Mouse (Mus musculus) midbrain, embryonic 10.5 days (tissue): Measurements from ENCODE around the gene A730009L09Rik. TPM values are rescaled to one million over a fixed set of nuclear protein-coding genes. Genes with fewer than 3 reads are reported as not detected.

Source experiments
- DNase-seq: peaks from one replicate; pipeline ENCODE4 v3.0.0-alpha.2; 2017; ENCODE audit warnings: low spot score
- H3K27ac ChIP-seq: fragments of 300-500 bp; sonication (generic); replicated peaks from 2 replicates; pipeline ENCODE4 v1.5.1; 2016; ENCODE audit warnings: mild to moderate bottlenecking
- H3K27me3 ChIP-seq: fragments of 300-500 bp; sonication (generic); 2 replicates; pipeline ENCODE4 v1.6.1; 2016; ENCODE audit warnings: low read depth, mild to moderate bottlenecking; ENCODE audit not compliant: poor library complexity, severe bottlenecking
- H3K36me3 ChIP-seq: fragments of 300-500 bp; sonication (generic); 2 replicates; pipeline ENCODE4 v1.6.1; 2016; ENCODE audit warnings: mild to moderate bottlenecking, moderate library complexity
- H3K4me1 ChIP-seq: fragments of 300-500 bp; sonication (generic); 2 replicates; pipeline ENCODE4 v1.6.1; 2016
- H3K4me3 ChIP-seq: fragments of 300-500 bp; sonication (generic); 2 replicates; pipeline ENCODE4 v1.5.1; 2016; ENCODE audit warnings: mild to moderate bottlenecking, moderate library complexity
- H3K9me3 ChIP-seq: fragments of 300-500 bp; sonication (generic); replicated peaks from 2 replicates; pipeline ENCODE4 v1.6.1; 2016; ENCODE audit warnings: mild to moderate bottlenecking
- whole genome bisulfite sequencing: fragments of 180-500 bp; shearing (Covaris S2); methylation state at CpG from one replicate; pipeline ENCODE4 v1.1.7; 2016; 5-methylcytosine and 5-hydroxymethylcytosine counted together
- polyA plus RNA-seq: library from polyadenylated mRNA; unstranded; fragments of >200 nt; fragmentation: Nextera tagmentation; extraction: Ambion mirVana; gene quantifications from 2 replicates; pipeline ENCODE4 v1.2.1, GENCODE M21; 2016

A730009L09Rik gene
- polyA plus RNA-seq, 1 experiment from 2014 or later, result not detected

- Histone ChIP-seq H3K27ac (no peak overlapping the region), H3K9me3 (no peaks in the 10 kb centered on the region), H3K27me3 (no peaks in the 10 kb centered on the region), H3K4me3 (no peak overlapping the region), H3K4me1 (no peaks in the 10 kb centered on the region), H3K36me3 (no peaks in the 10 kb centered on the region)
- DNase-seq, result no peak
- WGBS, result 92% methylated on average over 11 of the region's 11 CpGs
Measured at GRCm38 (mm10) chr16:84521975-84522635, 7.2 kb downstream of the A730009L09Rik start.

GRCm38 (mm10) chr16:84523061-84523460 is 8.1 kb downstream of the A730009L09Rik start:
- Histone ChIP-seq H3K9me3 (no peaks in the 10 kb centered on the region), H3K36me3 (no peaks in the 10 kb centered on the region), H3K4me1 (no peaks in the 10 kb centered on the region), H3K4me3 (no peak overlapping the region), H3K27ac (no peak overlapping the region), H3K27me3 (no peaks in the 10 kb centered on the region)
- DNase-seq, result no peak
- WGBS, result 86% methylated on average over 5 of the region's 5 CpGs

- Histone ChIP-seq H3K4me1 (no peaks in the 10 kb centered on the region), H3K36me3 (no peaks in the 10 kb centered on the region), H3K9me3 (no peaks in the 10 kb centered on the region), H3K27me3 (no peaks in the 10 kb centered on the region), H3K4me3 (no peak overlapping the region), H3K27ac (no peak overlapping the region)
- 69% methylated on average over 11 of the region's 11 CpGs for WGBS
- peak; percentile 21 for DNase-seq
Measured at GRCm38 (mm10) chr16:84527375-84527774, 12.5 kb downstream of the A730009L09Rik start.

GRCm38 (mm10) chr16:84532803-84533202 is 17.9 kb downstream of the A730009L09Rik start:
- H3K4me1 ChIP-seq, result no peaks in the 10 kb centered on the region
- no peaks in the 10 kb centered on the region for H3K27me3 ChIP-seq
- H3K4me3 ChIP-seq, result no peak overlapping the region
- no peaks in the 10 kb centered on the region for H3K9me3 ChIP-seq
- no peak overlapping the region for H3K27ac ChIP-seq
- no peak for DNase-seq
- no peaks in the 10 kb centered on the region for H3K36me3 ChIP-seq
- WGBS, result 81% methylated on average over 3 of the region's 3 CpGs

- WGBS, result 82% methylated on average over 4 of the region's 4 CpGs
- no peak overlapping the region for H3K27ac ChIP-seq
- H3K4me1 ChIP-seq, result no peaks in the 10 kb centered on the region
- no peaks in the 10 kb centered on the region for H3K9me3 ChIP-seq
- no peak for DNase-seq
- H3K4me3 ChIP-seq, result no peak overlapping the region
- H3K36me3 ChIP-seq, result no peaks in the 10 kb centered on the region
- H3K27me3 ChIP-seq, result no peaks in the 10 kb centered on the region
Measured at GRCm38 (mm10) chr16:84546059-84546458, 31.1 kb downstream of the A730009L09Rik start.

- no peaks in the 10 kb centered on the region for H3K36me3 ChIP-seq
- H3K27ac ChIP-seq, result no peak overlapping the region
- no peak overlapping the region for H3K4me3 ChIP-seq
- H3K27me3 ChIP-seq, result no peaks in the 10 kb centered on the region
- H3K9me3 ChIP-seq, result no peaks in the 10 kb centered on the region
- H3K4me1 ChIP-seq, result no peaks in the 10 kb centered on the region
- DNase-seq, result no peak
- 67% methylated on average over 9 of the region's 9 CpGs for WGBS
Measured at GRCm38 (mm10) chr16:84549122-84549521, 34.2 kb downstream of the A730009L09Rik start.

GRCm38 (mm10) chr16:84550445-84550844 is 35.5 kb downstream of the A730009L09Rik start:
- Histone ChIP-seq H3K36me3 (no peaks in the 10 kb centered on the region), H3K4me3 (no peak overlapping the region), H3K27ac (no peak overlapping the region), H3K4me1 (peaks cover 3% of the 10 kb centered on the region; the same call in 1 of the 2 replicates), H3K9me3 (no peaks in the 10 kb centered on the region), H3K27me3 (no peaks in the 10 kb centered on the region)
- DNase-seq, result no peak
- WGBS, result 85% methylated on average over 5 of the region's 5 CpGs

GRCm38 (mm10) chr16:84553981-84554380 is 39.1 kb downstream of the A730009L09Rik start:
- no peak for DNase-seq
- Histone ChIP-seq H3K4me1 (peaks cover 8% of the 10 kb centered on the region; the same call in 1 of the 2 replicates), H3K4me3 (no peak overlapping the region), H3K27ac (no peak overlapping the region), H3K9me3 (no peaks in the 10 kb centered on the region), H3K27me3 (no peaks in the 10 kb centered on the region), H3K36me3 (no peaks in the 10 kb centered on the region)
- WGBS, result 89% methylated on average over 13 of the region's 13 CpGs

GRCm38 (mm10) chr16:84558113-84558917 is 43.4 kb downstream of the A730009L09Rik start:
- Histone ChIP-seq H3K27ac (peak overlapping the region; percentile 55; the same call in 1 of the 2 replicates), H3K9me3 (no peaks in the 10 kb centered on the region), H3K27me3 (no peaks in the 10 kb centered on the region), H3K4me1 (peaks cover 13% of the 10 kb centered on the region), H3K36me3 (no peaks in the 10 kb centered on the region), H3K4me3 (no peak overlapping the region)
- no peak for DNase-seq
- 62% methylated on average over 20 of the region's 20 CpGs for WGBS

- peaks cover 13% of the 10 kb centered on the region for H3K4me1 ChIP-seq
- H3K36me3 ChIP-seq, result no peaks in the 10 kb centered on the region
- DNase-seq, result peak; percentile 21
- H3K27ac ChIP-seq, result 0 out of 2 replicates have a peak overlapping the region, but pooled peaks have one; percentile 57
- no peaks in the 10 kb centered on the region for H3K27me3 ChIP-seq
- WGBS, result 19% methylated on average over 9 of the region's 9 CpGs
- no peak overlapping the region; the same call in 1 of the 2 replicates for H3K4me3 ChIP-seq
- no peaks in the 10 kb centered on the region for H3K9me3 ChIP-seq
Measured at GRCm38 (mm10) chr16:84559569-84560278, 44.8 kb downstream of the A730009L09Rik start.

GRCm38 (mm10) chr16:84560279-84560602 is 45.3 kb downstream of the A730009L09Rik start:
- Histone ChIP-seq H3K9me3 (no peaks in the 10 kb centered on the region), H3K4me1 (peaks cover 10% of the 10 kb centered on the region), H3K4me3 (no peak overlapping the region), H3K27me3 (no peaks in the 10 kb centered on the region), H3K27ac (no peak overlapping the region), H3K36me3 (no peaks in the 10 kb centered on the region)
- no peak for DNase-seq
- WGBS, result 36% methylated on average over 7 of the region's 7 CpGs
